Mouse (Mus musculus) ovary, postnatal 10 days (tissue): Measurements from ENCODE around the gene Slc29a1.

ENCODE experiments used
- DNase-seq: peaks from one replicate; pipeline ENCODE4 v3.0.0; 2022; ENCODE audit warnings: low spot score

The Slc29a1 gene

DNA sequence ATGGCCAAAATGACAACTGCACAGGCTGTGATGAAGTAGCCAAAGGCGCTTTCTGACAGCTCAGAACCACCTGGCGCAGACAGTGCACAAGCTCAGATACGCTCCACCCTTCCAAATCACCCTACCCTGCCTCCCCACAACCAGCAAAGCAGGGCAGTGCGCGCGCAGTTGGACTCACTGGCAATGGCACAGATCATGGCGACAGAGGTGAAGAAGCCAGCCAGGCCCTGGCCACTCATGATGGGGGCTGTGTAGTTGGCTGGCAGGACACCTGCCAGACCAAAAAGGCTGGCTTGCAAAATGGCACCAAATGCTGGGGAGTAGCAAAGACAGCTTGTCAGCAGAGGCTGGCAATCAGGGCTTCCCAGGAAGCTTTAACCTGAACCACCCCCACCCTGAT, 10.2 kb downstream of the Slc29a1 start:
- DNase-seq: no peak

DNA sequence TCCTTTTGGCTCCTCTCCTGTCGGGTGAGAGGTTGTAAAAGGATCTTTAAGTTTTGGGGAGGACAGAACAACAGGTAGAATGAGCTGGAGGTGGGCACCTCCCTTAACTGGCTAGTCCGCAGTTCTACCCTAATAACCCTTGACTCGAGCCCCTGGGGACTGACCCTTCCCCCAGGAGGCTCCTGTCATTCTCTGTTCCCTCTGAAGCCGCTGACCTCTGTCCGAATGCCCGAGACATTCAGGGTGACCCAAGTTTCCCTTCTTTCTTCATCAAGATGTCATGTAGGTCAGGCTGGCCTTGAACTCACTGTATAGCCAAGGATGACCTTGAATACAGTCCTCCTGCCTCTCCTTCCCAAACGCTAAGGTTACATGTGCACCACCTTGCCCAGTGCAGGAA, 11.0 kb downstream of the Slc29a1 start:
- no peak for DNase-seq

DNA sequence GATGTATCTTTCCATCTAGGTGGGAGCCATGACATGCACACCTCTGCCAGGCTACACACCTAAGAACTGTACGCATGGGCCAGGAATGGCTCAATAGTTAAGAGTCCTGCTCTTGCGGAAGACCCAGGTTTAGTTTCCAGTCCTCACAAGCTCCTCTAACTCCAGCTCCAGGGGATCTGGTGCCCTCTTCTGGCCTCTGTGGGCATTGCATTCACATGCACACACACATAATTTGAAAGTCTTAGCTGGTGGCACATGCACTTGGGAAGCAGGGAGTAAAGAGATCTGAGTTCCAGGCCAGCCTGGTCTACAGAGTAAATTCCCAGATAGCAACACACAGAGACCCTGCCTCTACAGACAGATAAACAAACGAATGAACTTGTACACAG, 13.0 kb downstream of the Slc29a1 start:
- no peak for DNase-seq

DNA sequence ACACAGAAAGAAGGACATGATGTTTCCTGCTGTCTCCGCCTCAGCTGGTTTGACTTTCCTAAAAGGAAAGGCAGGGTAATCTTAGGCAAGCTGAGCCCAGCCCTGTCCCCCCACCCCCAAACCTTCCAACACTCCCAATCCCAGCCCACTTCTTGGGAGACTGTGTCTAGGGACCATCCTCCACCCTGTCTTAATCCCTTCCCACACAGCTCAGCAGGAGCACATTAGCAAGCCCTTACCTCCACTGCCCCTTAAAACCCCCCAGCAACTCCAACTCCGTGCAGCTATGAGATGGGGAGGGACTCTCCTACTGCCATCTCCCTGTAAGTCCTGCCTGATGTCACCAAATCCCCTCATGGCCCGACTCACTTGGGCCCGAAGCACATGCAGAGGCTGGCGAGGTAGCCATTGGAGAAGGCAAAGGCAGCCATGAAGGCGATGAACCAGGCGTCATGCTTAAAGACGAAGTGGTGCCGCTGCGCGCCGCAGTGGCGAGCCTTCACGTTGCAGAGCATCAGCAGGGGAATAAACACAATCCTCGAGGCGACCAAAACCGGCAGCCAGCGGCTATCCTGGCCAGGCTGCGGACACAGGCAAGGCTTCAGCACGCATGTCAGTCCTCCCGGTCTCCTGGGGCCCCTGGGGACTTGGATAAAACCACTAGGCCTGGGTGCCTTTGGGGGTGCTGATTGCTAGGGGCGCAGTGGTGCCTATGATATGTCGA, 13.5 kb downstream of the Slc29a1 start:
- DNase-seq: no peak

DNA sequence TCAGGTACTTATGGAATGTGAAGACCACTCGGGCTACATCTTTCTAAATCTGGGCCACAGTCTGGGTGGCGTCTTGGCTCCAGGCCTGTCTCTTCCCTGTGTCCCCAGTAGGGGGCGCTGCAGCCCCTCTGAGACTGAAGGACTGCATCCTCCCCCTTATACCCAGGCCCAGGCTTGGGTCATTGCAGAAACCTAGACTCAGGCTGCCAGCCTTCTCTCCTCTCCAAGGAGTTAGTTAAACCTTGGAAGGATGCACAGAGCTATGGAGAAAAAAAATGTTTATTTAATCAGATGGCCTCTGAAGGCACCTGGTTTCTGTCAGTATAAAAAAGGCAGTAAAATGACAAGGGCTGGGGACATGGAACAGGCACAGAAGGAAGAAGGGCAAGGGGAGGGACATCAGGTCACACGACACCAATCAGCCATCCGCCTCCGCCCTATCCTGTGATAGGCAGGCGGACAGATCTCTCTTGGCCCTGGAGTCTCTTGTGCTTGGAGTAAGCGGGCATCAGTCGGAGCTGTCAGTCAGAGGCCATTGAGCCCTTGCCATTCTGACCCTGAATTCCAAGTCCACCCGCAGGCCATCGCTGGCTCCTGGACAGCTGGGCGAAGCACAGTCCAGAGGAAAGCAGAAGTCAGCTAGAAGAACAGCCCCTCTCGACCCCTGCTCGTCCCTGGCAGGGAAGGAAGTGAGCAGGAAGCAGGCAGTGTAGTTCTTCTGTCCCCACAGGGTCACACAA, 14.3 kb downstream of the Slc29a1 start:
- DNase-seq: peak; percentile 66

DNA sequence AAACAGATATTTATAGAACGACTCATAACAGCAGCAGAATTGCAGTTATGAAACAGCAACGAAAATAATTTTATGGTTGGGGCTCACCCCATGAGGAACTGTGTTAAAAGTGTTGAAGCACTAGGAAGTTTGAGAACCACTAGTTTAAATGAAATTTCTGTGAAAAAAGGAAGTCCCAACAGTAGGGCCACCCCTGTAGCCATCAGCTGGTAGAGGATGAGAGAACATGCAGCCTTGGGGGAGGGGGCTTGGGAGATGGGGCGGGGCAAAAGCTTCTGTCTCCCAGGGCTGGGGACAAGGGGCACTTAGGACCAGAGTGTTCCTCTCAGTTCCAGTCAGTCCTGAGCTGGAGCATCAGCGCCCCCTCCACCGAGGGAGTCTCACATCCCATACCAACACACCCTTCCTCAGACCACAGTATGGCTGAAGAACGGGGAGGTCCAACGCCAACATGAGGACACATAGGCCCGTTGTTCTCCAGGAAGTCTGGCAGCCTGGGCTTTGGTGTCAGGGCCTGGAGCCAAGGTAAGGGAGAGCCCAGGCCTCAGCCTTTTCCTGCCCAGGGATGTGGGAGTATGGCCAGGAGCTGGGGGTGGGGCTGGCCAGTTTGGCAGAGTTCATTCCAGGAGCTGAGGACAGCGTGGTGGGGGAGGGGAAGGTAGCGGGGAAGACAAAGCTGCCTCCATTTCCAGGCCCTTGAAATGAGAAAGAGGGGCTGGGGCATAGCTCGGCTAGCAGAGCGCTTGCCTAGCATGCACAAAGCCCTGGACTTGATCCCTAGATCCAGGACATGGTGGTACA, 15.1 kb downstream of the Slc29a1 start:
- DNase-seq: peak; percentile 61

DNA sequence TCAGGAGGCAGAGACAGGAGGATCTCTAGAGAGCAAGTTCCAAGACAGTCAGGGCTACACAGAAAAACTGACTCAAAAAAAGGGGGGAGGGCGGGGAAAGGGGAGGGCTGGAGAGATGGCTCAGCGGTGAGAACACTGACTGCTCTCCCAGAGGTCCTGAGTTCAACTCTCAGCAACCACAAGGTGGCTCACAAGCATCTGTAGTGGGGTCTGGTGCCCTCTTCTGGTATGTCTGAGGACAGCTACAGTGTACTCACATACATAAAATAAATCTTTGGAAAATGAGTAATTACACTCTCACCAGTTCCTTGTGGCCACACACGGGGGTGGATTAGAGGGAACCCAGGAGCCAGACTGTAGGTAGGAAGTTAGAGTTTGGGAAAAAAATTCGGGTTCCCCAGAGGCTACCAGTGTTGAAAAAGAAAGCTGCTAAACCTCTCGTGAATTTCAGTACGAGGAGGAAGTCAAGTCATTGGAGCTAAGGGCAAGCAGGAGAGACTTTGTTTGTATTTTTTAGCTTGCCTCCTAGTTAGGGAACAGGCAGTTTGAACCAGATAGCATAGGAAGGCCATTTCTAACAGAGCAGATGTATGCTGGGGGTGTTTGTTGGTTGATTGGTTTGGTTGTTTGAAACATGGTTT, 16.6 kb downstream of the Slc29a1 start:
- no peak for DNase-seq

DNA sequence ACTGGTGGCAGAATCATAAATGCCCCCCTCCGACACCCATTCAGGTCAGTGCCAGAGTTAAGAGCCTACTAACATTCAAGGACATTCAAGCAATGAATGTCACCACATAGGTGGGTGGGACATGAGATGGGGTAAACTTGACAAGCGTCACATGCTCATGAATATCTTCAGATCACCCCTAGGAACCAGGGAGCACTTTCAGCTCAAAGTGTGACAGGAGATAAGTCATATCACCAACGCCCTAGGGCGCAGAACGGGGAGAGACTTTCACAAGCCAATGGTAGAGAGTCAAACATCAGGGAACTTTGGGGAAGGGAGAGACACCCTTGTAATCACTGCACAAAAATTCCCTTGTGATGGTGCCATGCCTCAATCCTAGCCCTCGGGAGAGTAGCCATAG, 17.2 kb downstream of the Slc29a1 start:
- DNase-seq: no peak

DNA sequence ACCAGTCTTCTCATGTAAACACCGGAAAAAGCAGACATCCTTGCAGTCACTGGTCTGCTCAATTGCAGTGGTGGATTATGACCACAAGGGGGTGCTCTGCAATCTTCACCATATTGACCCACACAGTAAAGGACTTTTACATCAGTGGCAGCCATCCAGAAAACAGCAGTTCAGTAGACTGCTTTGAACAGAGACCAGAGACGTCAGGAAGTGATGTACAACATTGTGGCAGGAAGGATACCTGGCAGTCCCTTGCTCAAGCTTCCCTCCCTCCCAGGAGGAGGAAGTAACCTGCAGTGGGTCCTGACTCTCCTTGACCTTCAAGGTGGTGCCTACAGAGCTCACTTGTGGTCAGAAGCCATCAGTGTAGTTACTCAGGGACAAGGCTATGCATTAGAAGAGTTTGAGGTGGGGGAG, 17.8 kb downstream of the Slc29a1 start:
- no peak for DNase-seq

DNA sequence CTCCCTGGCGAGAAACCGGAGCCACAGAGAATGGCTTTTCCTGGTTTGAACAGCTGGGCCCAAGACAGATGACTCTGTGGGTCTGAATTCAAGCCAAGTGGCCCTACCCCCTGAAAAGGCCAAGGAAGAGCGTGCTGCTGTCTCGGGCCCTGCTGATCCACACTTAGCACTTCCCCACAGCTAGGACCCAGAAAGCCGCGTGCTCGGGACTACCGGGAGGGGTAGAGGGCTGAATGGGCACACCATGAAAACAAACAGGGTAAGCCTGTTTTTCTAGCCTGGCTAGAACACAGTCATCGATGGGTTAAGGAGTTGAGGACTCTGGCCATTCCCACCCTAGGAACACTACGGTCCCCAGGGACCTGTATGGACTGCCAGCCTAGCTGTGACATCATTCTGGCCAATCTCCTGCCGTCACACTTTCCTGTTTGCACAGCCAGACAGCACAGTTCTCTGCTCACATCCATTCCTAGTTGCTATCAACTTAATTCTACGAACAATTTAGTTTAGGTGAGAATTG, 18.4 kb downstream of the Slc29a1 start:
- no peak for DNase-seq

DNA sequence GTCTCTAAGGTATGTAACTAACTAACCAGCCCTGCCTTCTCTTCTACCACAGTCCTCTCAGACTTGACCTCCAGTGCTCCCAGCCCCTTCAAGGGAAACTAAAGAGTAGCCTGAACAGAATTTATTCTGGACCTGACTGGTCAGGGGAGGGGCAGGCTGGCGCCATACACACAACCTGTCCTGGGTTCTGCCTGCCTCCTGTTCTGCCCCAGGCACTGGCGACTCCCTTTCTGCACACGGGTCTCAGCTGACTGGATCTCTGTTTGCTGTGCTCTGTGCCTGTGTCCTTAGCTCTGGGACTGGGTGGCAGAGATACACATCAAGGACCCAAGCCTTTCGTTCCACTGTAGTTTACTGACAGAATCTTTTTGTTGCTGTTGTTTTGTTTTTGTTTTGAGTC, 19.9 kb downstream of the Slc29a1 start:
- no peak for DNase-seq

DNA sequence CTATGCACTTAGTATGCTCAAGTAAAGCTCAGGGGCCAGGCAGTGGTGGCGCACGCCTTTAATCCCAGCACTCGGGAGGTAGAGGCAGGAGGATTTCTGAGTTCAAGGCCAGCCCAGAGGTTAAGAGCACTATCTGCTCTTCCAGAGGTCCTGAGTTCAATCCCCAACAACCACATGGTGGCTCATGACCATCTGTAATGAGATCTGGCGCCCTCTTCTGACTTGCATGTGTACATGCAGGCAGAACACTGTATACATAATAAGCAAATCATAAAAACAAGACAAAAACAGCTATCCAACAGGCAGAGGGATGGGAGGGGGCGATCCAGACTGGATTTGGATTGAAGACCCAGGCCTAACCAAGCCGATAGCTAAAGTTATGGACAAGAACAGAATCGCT, 20.6 kb downstream of the Slc29a1 start:
- DNase-seq: no peak

DNA sequence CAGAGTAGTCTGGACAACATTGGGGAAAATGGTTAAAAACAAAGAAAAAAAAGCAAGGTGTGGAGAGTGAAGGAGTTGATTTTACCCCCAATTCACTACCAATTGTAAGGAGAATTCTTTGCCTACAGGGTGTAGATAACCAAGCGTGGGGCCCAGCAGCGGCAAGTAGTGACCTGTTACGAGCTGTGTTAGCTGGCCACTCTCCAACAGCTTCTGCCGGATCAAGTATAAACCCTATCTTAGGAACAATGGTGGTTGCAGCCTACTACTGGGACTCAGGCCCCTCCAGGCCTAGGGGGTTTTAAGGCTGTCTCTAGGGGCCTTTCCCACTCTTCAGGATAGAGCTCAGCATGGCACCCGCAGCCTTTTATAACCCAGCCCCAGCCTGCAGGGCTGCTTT, 21.2 kb downstream of the Slc29a1 start:
- no peak for DNase-seq

DNA sequence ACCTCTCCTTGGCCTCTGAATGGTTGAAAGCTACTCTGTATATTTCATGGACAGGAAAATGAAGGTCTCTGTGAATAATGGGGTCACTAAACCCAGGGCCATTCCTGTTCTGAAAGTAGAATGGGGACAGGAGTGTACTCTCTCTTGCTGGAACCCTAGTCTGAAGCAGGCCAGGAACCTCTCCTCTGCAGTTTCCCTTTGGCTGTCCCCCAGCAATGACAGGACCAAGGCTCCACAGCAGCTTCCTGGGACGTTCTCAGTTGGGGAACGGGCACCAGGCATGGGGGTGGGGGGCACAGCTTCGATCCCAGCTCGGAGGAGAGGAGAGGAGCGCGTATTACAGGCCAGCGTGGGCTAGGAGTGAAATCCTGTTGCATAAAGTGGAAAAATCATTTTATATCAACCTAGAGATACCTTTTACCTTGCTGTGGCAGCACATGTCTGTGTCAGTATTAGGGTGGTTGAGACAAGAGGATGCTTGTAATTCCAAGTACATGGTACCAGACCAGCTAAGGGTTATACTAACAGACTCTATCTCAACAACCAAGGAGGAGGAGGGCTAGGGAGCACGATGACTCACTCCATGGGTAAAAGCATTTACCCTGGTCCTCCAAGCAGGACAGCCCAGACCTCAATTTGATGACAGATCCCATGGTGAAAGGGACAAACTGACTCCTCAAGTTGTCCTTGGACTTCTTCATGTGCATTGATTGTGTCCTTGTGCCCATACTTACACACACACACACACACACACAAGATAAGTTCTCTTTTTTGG, 24.1 kb downstream of the Slc29a1 start:
- DNase-seq: no peak

DNA sequence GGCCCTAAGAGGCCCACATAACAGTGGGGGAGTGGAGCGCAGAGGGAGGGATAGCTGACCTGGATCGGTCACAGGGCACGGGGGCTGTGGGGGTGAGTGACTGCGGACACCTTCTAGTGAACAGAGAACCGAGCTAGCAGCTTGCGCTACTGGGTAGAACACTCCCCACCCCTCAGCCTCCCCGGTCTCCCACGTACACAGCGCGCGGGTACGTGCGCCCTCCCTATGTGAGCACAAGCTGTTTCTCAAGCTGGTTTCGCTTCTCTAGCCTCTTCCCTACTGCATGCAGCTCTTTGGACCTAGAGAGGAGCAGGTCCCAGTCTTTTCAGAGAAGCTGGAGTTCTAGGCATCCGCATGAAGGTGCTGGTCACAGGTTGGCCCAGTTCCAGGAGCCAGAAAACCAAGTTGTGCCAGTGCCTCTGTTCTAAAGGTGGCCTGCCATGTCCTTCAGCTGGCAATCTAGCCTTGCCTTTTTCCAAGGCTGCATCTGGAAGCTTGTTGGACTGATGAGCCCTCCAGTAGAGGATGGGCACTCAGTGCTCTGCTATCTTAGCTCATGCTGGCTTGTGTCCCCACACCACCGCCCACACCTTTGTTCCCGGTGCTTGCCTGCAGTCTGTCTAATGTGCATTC, 25.2 kb downstream of the Slc29a1 start:
- peak; percentile 55 for DNase-seq

DNA sequence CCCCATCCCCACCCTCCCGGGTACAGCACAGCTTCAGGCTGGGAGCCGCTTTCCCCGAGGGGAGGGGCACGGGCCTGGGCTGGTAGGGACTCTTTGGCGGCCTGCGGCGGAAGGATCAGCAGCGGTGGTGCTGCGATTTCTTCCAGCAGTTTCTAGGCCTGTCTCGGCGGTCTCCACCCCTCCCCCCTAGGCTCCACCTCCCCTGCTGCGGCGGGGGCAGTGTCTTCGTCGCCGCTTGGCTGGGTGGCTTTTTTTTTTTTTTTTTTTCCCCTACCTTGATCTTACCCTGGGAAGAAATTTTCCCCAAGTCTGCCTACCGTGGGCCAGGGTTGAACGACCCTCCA, 25.7 kb downstream of the Slc29a1 start:
- peak; percentile 93 for DNase-seq

DNA sequence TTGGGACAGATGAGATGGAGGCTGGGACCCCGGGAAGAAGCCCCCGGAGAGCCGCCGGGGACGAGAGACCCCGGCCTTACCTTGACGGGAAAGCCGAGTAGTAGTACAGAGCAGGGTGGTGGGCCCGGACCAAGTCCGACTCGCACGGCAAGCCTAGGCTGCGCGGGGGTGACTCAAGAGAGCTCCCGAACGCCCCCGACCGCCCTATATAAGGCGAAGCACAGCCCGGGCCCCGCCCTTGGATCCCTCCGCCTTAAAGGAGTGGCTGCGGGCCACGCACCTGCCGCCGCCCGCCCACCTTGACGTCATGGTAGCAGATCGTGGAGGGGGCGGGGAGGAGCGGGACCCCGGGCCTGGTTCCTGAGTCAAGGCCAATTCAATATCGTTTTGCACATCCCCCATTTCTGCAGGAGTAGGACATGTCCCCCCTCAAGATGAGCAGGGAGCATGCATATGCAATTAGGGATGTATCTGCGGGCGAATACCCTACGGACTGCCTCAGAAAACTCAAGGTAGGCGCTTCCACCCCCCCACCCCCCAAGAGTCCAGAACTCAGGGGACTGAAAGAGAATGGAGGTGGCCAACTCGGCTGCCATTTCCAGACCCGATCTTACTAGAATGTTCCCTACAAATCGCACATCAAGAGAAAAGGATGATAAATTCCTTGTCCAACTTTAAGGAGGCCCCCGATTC, 26.2 kb downstream of the Slc29a1 start, which contains the start of gene Hsp90ab1:
TSS of gene Hsp90ab1 (minus strand) at position 185 of the 693 bp plus-strand sequence.
- peak; percentile 99 for DNase-seq

DNA sequence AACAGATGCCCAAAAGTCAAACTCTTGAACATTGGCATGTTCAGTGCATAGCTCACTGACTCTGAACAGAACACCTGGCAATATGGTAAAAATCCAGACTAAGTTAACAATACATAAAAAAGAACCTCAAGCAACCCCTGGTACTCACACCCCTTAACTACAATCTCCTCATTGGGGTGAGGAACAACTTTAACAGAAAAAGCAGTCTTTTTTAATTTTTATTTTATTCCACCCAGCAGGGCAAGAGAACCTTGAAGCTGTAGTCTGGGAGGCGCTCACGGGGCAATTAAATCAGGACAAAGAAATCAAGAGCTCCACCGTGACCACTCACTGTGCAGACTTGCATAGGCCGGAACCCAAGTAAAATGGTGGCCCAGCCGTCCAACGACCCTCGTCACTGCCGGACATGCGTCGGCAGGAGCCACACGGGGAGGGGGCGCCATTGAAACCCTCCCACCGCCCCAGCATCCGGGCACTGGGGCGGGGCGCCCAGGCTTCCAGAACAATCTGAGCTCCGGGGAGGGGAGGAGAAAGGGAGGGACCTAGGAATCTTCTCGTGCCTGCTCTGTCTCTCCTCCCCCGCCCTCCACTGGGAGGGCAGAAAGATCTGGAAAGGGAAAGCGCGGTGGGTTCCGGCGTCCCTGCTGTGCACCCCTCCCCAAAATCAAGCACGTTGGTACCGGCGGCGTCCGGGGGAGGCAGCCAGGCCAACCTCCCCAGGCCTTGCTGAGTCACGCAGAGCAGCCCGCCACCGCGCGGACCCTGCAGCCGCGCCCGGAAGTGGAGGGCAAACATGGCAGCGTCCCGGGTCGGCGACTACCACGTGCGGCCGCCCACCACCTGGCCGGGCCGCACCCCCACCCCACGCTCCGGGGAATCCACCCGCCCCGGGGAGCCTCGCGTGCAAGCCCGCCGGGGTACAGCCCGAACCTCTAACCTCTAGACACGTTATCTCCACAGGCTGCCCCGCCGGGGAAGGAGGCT, 27.0 kb downstream of the Slc29a1 start:
- no peak for DNase-seq

DNA sequence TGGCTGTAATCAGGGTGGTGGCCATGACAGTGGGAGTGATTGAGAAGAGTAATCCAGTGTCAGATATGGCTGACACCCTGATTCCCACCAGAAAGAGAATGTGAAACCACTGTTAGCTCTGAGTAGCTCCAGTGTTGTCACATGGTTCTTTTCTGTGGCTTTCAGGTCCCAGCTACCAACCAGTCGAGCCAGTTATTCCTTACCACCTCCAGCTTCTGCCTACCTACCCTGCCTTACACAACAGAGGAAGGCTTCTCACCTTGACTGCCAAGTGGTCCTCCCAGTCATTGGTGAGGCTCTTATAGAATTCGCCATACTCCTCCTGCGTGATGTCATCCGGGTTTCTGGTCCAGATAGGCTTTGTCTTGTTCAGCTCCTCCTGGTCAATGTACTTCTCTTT, 29.4 kb downstream of the Slc29a1 start:
- DNase-seq: no peak
